Mouse (Mus musculus): Measurements from ENCODE around the gene Ccl6.

Ccl6 gene

GRCm38 (mm10) chr11:83595669-83596455 is 3.0 kb upstream of the Ccl6 start:
- DNase-seq, result no peak

GRCm38 (mm10) chr11:83593453-83593852 is 566 bp upstream of the Ccl6 start:
- no peak for DNase-seq

GRCm38 (mm10) chr11:83584232-83584631 is 8.7 kb downstream of the Ccl6 start:
- DNase-seq, result no peak

- no peak for DNase-seq
These were observed 9.5 kb downstream of the Ccl6 start for GRCm38 (mm10) chr11:83583450-83583754.

GRCm38 (mm10) chr11:83582626-83583449 is 10.0 kb downstream of the Ccl6 start:
- no peak for DNase-seq

GRCm38 (mm10) chr11:83581626-83582610 is 11.0 kb downstream of the Ccl6 start:
- DNase-seq, result no peak

- no peak for DNase-seq
These were observed 12.1 kb downstream of the Ccl6 start for GRCm38 (mm10) chr11:83580699-83581232.

- no peak for DNase-seq
These were observed 13.9 kb downstream of the Ccl6 start for GRCm38 (mm10) chr11:83578999-83579398.

- no peak for DNase-seq
These were observed 14.6 kb downstream of the Ccl6 start, which contains the start of gene Ccl9 for GRCm38 (mm10) chr11:83578186-83578760. Gene Ccl9 (minus strand): TSS chr11:83578636.

- no peak for DNase-seq
These were observed 15.8 kb downstream of the Ccl6 start for GRCm38 (mm10) chr11:83576927-83577555.

GRCm38 (mm10) chr11:83572834-83573233 is 20.1 kb downstream of the Ccl6 start:
- DNase-seq, result no peak

GRCm38 (mm10) chr11:83572223-83572622 is 20.7 kb downstream of the Ccl6 start:
- no peak for DNase-seq

GRCm38 (mm10) chr11:83570189-83570588 is 22.7 kb downstream of the Ccl6 start:
- DNase-seq, result no peak

- no peak for DNase-seq
These were observed 23.6 kb downstream of the Ccl6 start for GRCm38 (mm10) chr11:83569249-83569648.

GRCm38 (mm10) chr11:83568786-83569185 is 24.1 kb downstream of the Ccl6 start:
- DNase-seq, result no peak

GRCm38 (mm10) chr11:83568061-83568460 is 24.8 kb downstream of the Ccl6 start:
- no peak for DNase-seq

GRCm38 (mm10) chr11:83567311-83567710 is 25.6 kb downstream of the Ccl6 start:
- DNase-seq, result no peak

- DNase-seq, result no peak
These were observed 26.3 kb downstream of the Ccl6 start for GRCm38 (mm10) chr11:83566617-83567016.

GRCm38 (mm10) chr11:83563754-83564153 is 29.1 kb downstream of the Ccl6 start:
- no peak for DNase-seq

GRCm38 (mm10) chr11:83562311-83562887 is 30.5 kb downstream of the Ccl6 start:
- no peak for DNase-seq

GRCm38 (mm10) chr11:83560405-83560804 is 32.5 kb downstream of the Ccl6 start:
- DNase-seq, result no peak
